In genomic region chr7:40258377-40258739, GRCm38 (mm10) we compare ENCODE assay signal across 10 mouse cellular contexts.
A peak's percentile ranks its signal among the peaks of the same experiment; 100 is the strongest.
DNase-seq lines count a peak whose midpoint lies in the region; TF ChIP-seq lines count a peak whose summit lies in the region.
"Had no signal": no experiment of that assay in that cellular context is flagged by ENCODE, and none has a peak within 500 bp of the region (broad histone marks: within the 10 kb centered on the region; RNA-seq: fewer than 3 reads in every experiment).

No protein-coding gene starts in this region.

- no peak for TF ChIP-seq CTCF in left cerebral cortex, adult 2 months (IDR thresholded peaks at IDR 0.05)

- peak; percentile 7 for DNase-seq in left cerebral cortex, postnatal 4 days
- DNase-seq in left cerebral cortex, adult 8-10 months (ENCODE audit: low spot score in 2 of 2): no peak
- peak; percentile 63 for DNase-seq in fat pad, adult 2 months (ENCODE audit: extremely low read depth, low read depth, low spot score)
- peak; percentile 86 to 92 for DNase-seq in kidney, adult 8-10 months
- peak; percentile 69 for DNase-seq in ovary, adult 18-20 months (ENCODE audit: low spot score)
- no peak for DNase-seq in left cerebral cortex, adult 2 months (ENCODE audit: extremely low spot score in 1 of 2, low spot score in 2 of 2)
- no peak for DNase-seq in embryo, embryonic 9.5 days (ENCODE audit: extremely low spot score)
- no peak for DNase-seq in thymus, postnatal 0 days (ENCODE audit: low spot score)
- DNase-seq: thymus, postnatal 36 days had no signal

- H3K4me3 ChIP-seq in left cerebral cortex, adult 2 months: no peak overlapping the region
- H3K4me3 ChIP-seq: myocyte had no signal

- intact Hi-C loops in left cerebral cortex, postnatal 4 days (cut with DNase I): no loop called here
- intact Hi-C loops in left cerebral cortex, adult 2 months (cut with DNase I): no loop called here

- H3K27ac ChIP-seq in left cerebral cortex, adult 2 months: no peak overlapping the region

Comparison
In these comparisons a context has a peak if more than half of its experiments do, and no peak if none do; other contexts are left out.
1. DNase-seq: peak in left cerebral cortex, postnatal 4 days (single experiment), fat pad, adult 2 months (single experiment), kidney, adult 8-10 months (2 of 2) and ovary, adult 18-20 months (single experiment); none in left cerebral cortex, adult 8-10 months (0 of 2), left cerebral cortex, adult 2 months (0 of 2), embryo, embryonic 9.5 days (single experiment) and thymus, postnatal 0 days (single experiment).